Mouse (Mus musculus): Measurements from ENCODE around the gene Exoc6b. TPM values are rescaled to one million over a fixed set of nuclear protein-coding genes. Genes with fewer than 3 reads are reported as not detected.
"Not testable (repeated sequence)": the region's sequence is repeated elsewhere in the genome, so short reads cannot be mapped to it uniquely, and the experiment has no call there.

Gene Exoc6b
- polyA plus RNA-seq (2012; ENCODE audit: insufficient read depth, insufficient read length, low replicate concordance, missing spikeins): 235 TPM in 1 of 2 replicates, not detected in the other

GRCm38 (mm10) chr6:85069023-85069985 is at the start of gene Exoc6b:
TSS of gene Exoc6b (minus strand) at chr6:85069513.
- TF ChIP-seq POLR2A (IDR thresholded peaks at IDR 0.05; ENCODE audit: insufficient read depth, low read depth, low read length) (peak; percentile 88), CTCF (IDR thresholded peaks at IDR 0.05; ENCODE audit: insufficient read depth, low read depth, low read length) (no peak; the same call in 1 of the 2 replicates)
- Histone ChIP-seq H3K27ac (ENCODE audit: insufficient read depth, low read depth, low read length) (peak within 1 kb of the TSS; percentile 88), H3K4me1 (ENCODE audit: control insufficient read depth, insufficient read depth, low read length) (no peaks in the 10 kb centered on the region), H3K4me3 (ENCODE audit: insufficient read depth, low read depth, low read length) (peak within 1 kb of the TSS; percentile 100)
- WGBS: under 1% methylated on average over 63 of the region's 63 CpGs

GRCm38 (mm10) chr6:85117545-85118511 is 48.5 kb upstream of the Exoc6b start:
- 29% methylated on average over 11 of the region's 11 CpGs for WGBS
- TF ChIP-seq CTCF (IDR thresholded peaks at IDR 0.05; ENCODE audit: insufficient read depth, low read depth, low read length): 0 out of 2 replicates have a peak, but pooled peaks have one; percentile 26

GRCm38 (mm10) chr6:85105033-85105615 is 35.8 kb upstream of the Exoc6b start:
- TF ChIP-seq CTCF (IDR thresholded peaks at IDR 0.05; ENCODE audit: insufficient read depth, low read depth, low read length) (no peak), POLR2A (IDR thresholded peaks at IDR 0.05; ENCODE audit: insufficient read depth, low read depth, low read length) (no peak)
- WGBS: 91% methylated on average over 10 of the region's 10 CpGs
- Histone ChIP-seq H3K4me3 (ENCODE audit: insufficient read depth, low read depth, low read length) (no peak overlapping the region), H3K27ac (ENCODE audit: insufficient read depth, low read depth, low read length) (no peak overlapping the region), H3K4me1 (ENCODE audit: control insufficient read depth, insufficient read depth, low read length) (no peaks in the 10 kb centered on the region)

More at GRCm38 (mm10) chr6:85117545-85118511, 48.5 kb upstream of the Exoc6b start:
- H3K4me1 ChIP-seq (ENCODE audit: control insufficient read depth, insufficient read depth, low read length); H3K27ac ChIP-seq (ENCODE audit: insufficient read depth, low read depth, low read length); H3K4me3 ChIP-seq (ENCODE audit: insufficient read depth, low read depth, low read length): not testable (repeated sequence)

- 92% methylated on average over 3 of the region's 3 CpGs for WGBS
- H3K27ac ChIP-seq (ENCODE audit: insufficient read depth, low read depth, low read length): no peak overlapping the region
- H3K4me3 ChIP-seq (ENCODE audit: insufficient read depth, low read depth, low read length): no peak overlapping the region
- TF ChIP-seq POLR2A (IDR thresholded peaks at IDR 0.05; ENCODE audit: insufficient read depth, low read depth, low read length) (no peak), CTCF (IDR thresholded peaks at IDR 0.05; ENCODE audit: insufficient read depth, low read depth, low read length) (no peak)
- H3K4me1 ChIP-seq (ENCODE audit: control insufficient read depth, insufficient read depth, low read length): no peaks in the 10 kb centered on the region
These were observed 34.0 kb upstream of the Exoc6b start for GRCm38 (mm10) chr6:85103321-85103720.

- Histone ChIP-seq H3K27ac (ENCODE audit: insufficient read depth, low read depth, low read length) (no peak overlapping the region), H3K4me1 (ENCODE audit: control insufficient read depth, insufficient read depth, low read length) (no peaks in the 10 kb centered on the region), H3K4me3 (ENCODE audit: insufficient read depth, low read depth, low read length) (no peak overlapping the region)
- no peak for TF ChIP-seq CTCF (IDR thresholded peaks at IDR 0.05; ENCODE audit: insufficient read depth, low read depth, low read length)
- TF ChIP-seq POLR2A (IDR thresholded peaks at IDR 0.05; ENCODE audit: insufficient read depth, low read depth, low read length): no peak
- 43% methylated on average over 2 of the region's 2 CpGs for WGBS
These were observed 27.1 kb upstream of the Exoc6b start for GRCm38 (mm10) chr6:85096441-85096840.

- no peak for TF ChIP-seq POLR2A (IDR thresholded peaks at IDR 0.05; ENCODE audit: insufficient read depth, low read depth, low read length)
- no peak overlapping the region for H3K4me3 ChIP-seq (ENCODE audit: insufficient read depth, low read depth, low read length)
- no peak overlapping the region for H3K27ac ChIP-seq (ENCODE audit: insufficient read depth, low read depth, low read length)
- H3K4me1 ChIP-seq (ENCODE audit: control insufficient read depth, insufficient read depth, low read length): no peaks in the 10 kb centered on the region
- WGBS: 90% methylated on average over 4 of the region's 4 CpGs
These were observed 18.1 kb upstream of the Exoc6b start for GRCm38 (mm10) chr6:85087425-85087824.

- H3K4me3 ChIP-seq (ENCODE audit: insufficient read depth, low read depth, low read length): no peak overlapping the region
- no peak for TF ChIP-seq CTCF (IDR thresholded peaks at IDR 0.05; ENCODE audit: insufficient read depth, low read depth, low read length)
- no peak for TF ChIP-seq POLR2A (IDR thresholded peaks at IDR 0.05; ENCODE audit: insufficient read depth, low read depth, low read length)
- H3K4me1 ChIP-seq (ENCODE audit: control insufficient read depth, insufficient read depth, low read length): no peaks in the 10 kb centered on the region
- 64% methylated on average over 3 of the region's 3 CpGs for WGBS
- no peak overlapping the region for H3K27ac ChIP-seq (ENCODE audit: insufficient read depth, low read depth, low read length)
These were observed 17.3 kb upstream of the Exoc6b start for GRCm38 (mm10) chr6:85086645-85087044.

GRCm38 (mm10) chr6:85076179-85076720 is 6.9 kb upstream of the Exoc6b start:
- 86% methylated on average over 29 of the region's 29 CpGs for WGBS
- not testable (repeated sequence) for H3K4me1 ChIP-seq (ENCODE audit: control insufficient read depth, insufficient read depth, low read length); H3K27ac ChIP-seq (ENCODE audit: insufficient read depth, low read depth, low read length); H3K4me3 ChIP-seq (ENCODE audit: insufficient read depth, low read depth, low read length)

Measured in olfactory bulb, adult 2 months (tissue).